Mouse (Mus musculus) lung, embryonic 16.5 days (tissue): ENCODE measurements at regions not wholly inside any gene's neighbourhood (a gene's known extent, or its start where the extent isn't known, plus 50 kb on each side); places are given as distances from the start of the nearest gene placed in this dataset.
A peak's percentile ranks its signal among the peaks of the same experiment; 100 is the strongest.

Experiments used
- ATAC-seq: fragments of 200-750 bp; cut with Nextera tagmentation; 2 replicates; pipeline ENCODE4 v1.8.0; 2017; ENCODE audit warnings: low read depth, mild to moderate bottlenecking, moderate library complexity
- H3K27ac ChIP-seq: fragments of 300-500 bp; sonication (generic); 2 replicates; pipeline ENCODE4 v1.5.1; 2014; ENCODE audit warnings: mild to moderate bottlenecking, control low read depth, low read length
- H3K27me3 ChIP-seq: fragments of 300-500 bp; sonication (generic); 2 replicates; pipeline ENCODE4 v1.6.1; 2014; ENCODE audit warnings: low read depth, low read length, mixed read lengths; ENCODE audit not compliant: control insufficient read depth, insufficient read depth
- H3K36me3 ChIP-seq: fragments of 300-500 bp; sonication (generic); 2 replicates; pipeline ENCODE4 v1.6.1; 2014; ENCODE audit warnings: low read length; ENCODE audit not compliant: control insufficient read depth, insufficient read depth
- H3K4me1 ChIP-seq: fragments of 300-500 bp; sonication (generic); replicated peaks from 2 replicates; pipeline ENCODE4 v1.6.1; 2014; ENCODE audit warnings: low read length, mixed read lengths; ENCODE audit not compliant: control insufficient read depth, insufficient read depth
- H3K4me2 ChIP-seq: fragments of 300-500 bp; sonication (generic); 2 replicates; pipeline ENCODE4 v1.6.1; 2014; ENCODE audit warnings: low read depth, low read length, control low read depth
- H3K4me3 ChIP-seq: fragments of 300-500 bp; sonication (generic); 2 replicates; pipeline ENCODE4 v1.5.1; 2014; ENCODE audit warnings: mild to moderate bottlenecking, low read length, control low read depth
- H3K9ac ChIP-seq: fragments of 300-500 bp; sonication (generic); 2 replicates; pipeline ENCODE4 v1.6.1; 2014; ENCODE audit warnings: low read length, control low read depth
- H3K9me3 ChIP-seq: fragments of 300-500 bp; sonication (generic); 2 replicates; pipeline ENCODE4 v1.6.1; 2016; ENCODE audit warnings: low read length; ENCODE audit not compliant: control insufficient read depth
- WGBS: fragments of 180-500 bp; shearing (Covaris S2); extraction: QIAGEN DNeasy Blood & Tissue Kit; methylation state at CpG from one replicate; pipeline ENCODE4 v1.1.7; 2014; 5-methylcytosine and 5-hydroxymethylcytosine counted together

- Histone ChIP-seq H3K9me3 (peaks cover 2% of the 10 kb centered on the region), H3K4me1 (no peaks in the 10 kb centered on the region; the same call in 1 of the 2 replicates), H3K4me2 (no peak overlapping the region), H3K9ac (no peak overlapping the region), H3K4me3 (no peak overlapping the region), H3K27ac (no peak overlapping the region), H3K36me3 (no peaks in the 10 kb centered on the region), H3K27me3 (no peaks in the 10 kb centered on the region)
- WGBS = 23% methylated on average over 5 of the region's 5 CpGs
- ATAC-seq = peak; percentile 45; the same call in 1 of the 2 replicates
Measured at GRCm38 (mm10) chr2:138123331-138123730, 133.0 kb upstream of the Btbd3 start.

GRCm38 (mm10) chr2:138120868-138121267 lies 135.5 kb upstream of the Btbd3 start:
- no peak for ATAC-seq

GRCm38 (mm10) chr2:138120131-138120530 lies 136.2 kb upstream of the Btbd3 start:
- H3K9me3 ChIP-seq = peaks cover 5% of the 10 kb centered on the region
- no peaks in the 10 kb centered on the region for H3K27me3 ChIP-seq
- 52% methylated on average over 2 of the region's 2 CpGs for WGBS
- no peaks in the 10 kb centered on the region for H3K36me3 ChIP-seq
- no peak overlapping the region for H3K4me3 ChIP-seq
- H3K4me2 ChIP-seq = no peak overlapping the region
- ATAC-seq = 0 out of 2 replicates have a peak, but pooled peaks have one; percentile 38
- no peak overlapping the region for H3K9ac ChIP-seq
- no peak overlapping the region for H3K27ac ChIP-seq
- no peaks in the 10 kb centered on the region; the same call in 1 of the 2 replicates for H3K4me1 ChIP-seq

More at GRCm38 (mm10) chr2:138120868-138121267, 135.5 kb upstream of the Btbd3 start:
- H3K27me3 ChIP-seq = no peaks in the 10 kb centered on the region
- WGBS = 64% methylated on average over 1 of the region's 1 CpGs
- peaks cover 5% of the 10 kb centered on the region for H3K9me3 ChIP-seq
- no peaks in the 10 kb centered on the region for H3K36me3 ChIP-seq
- no peak overlapping the region for H3K9ac ChIP-seq
- H3K27ac ChIP-seq = no peak overlapping the region
- H3K4me1 ChIP-seq = no peaks in the 10 kb centered on the region; the same call in 1 of the 2 replicates
- H3K4me3 ChIP-seq = no peak overlapping the region
- H3K4me2 ChIP-seq = no peak overlapping the region

GRCm38 (mm10) chr2:138099777-138100176 lies 156.6 kb upstream of the Btbd3 start:
- H3K4me1 ChIP-seq = no peaks in the 10 kb centered on the region
- no peaks in the 10 kb centered on the region for H3K9me3 ChIP-seq
- 0 out of 2 replicates have a peak, but pooled peaks have one; percentile 38 for ATAC-seq
- WGBS = 70% methylated on average over 2 of the region's 2 CpGs
- no peak overlapping the region for H3K4me3 ChIP-seq
- H3K27me3 ChIP-seq = no peaks in the 10 kb centered on the region
- H3K36me3 ChIP-seq = no peaks in the 10 kb centered on the region
- H3K4me2 ChIP-seq = no peak overlapping the region
- no peak overlapping the region for H3K9ac ChIP-seq
- no peak overlapping the region for H3K27ac ChIP-seq

- peaks cover 2% of the 10 kb centered on the region; the same call in 1 of the 2 replicates for H3K4me1 ChIP-seq
- no peak overlapping the region for H3K4me3 ChIP-seq
- no peaks in the 10 kb centered on the region for H3K9me3 ChIP-seq
- no peaks in the 10 kb centered on the region for H3K36me3 ChIP-seq
- H3K27me3 ChIP-seq = no peaks in the 10 kb centered on the region
- H3K9ac ChIP-seq = no peak overlapping the region
- peak overlapping the region; percentile 20; the same call in 1 of the 2 replicates for H3K27ac ChIP-seq
- H3K4me2 ChIP-seq = no peak overlapping the region; the same call in 1 of the 2 replicates
- ATAC-seq = no peak
- WGBS = 49% methylated on average over 6 of the region's 6 CpGs
Measured at GRCm38 (mm10) chr2:138085390-138085789, 171.0 kb upstream of the Btbd3 start.

GRCm38 (mm10) chr2:138084564-138085283 lies 171.6 kb upstream of the Btbd3 start:
- ATAC-seq = peak; percentile 59; the same call in 1 of the 2 replicates
- H3K36me3 ChIP-seq = no peaks in the 10 kb centered on the region
- peaks cover 2% of the 10 kb centered on the region; the same call in 1 of the 2 replicates for H3K4me1 ChIP-seq
- no peaks in the 10 kb centered on the region for H3K9me3 ChIP-seq
- no peak overlapping the region for H3K4me3 ChIP-seq
- WGBS = 45% methylated on average over 6 of the region's 6 CpGs
- no peaks in the 10 kb centered on the region for H3K27me3 ChIP-seq
- no peak overlapping the region for H3K9ac ChIP-seq
- no peak overlapping the region; the same call in 1 of the 2 replicates for H3K27ac ChIP-seq
- no peak overlapping the region; the same call in 1 of the 2 replicates for H3K4me2 ChIP-seq

GRCm38 (mm10) chr2:138074020-138074613 lies 182.2 kb upstream of the Btbd3 start:
- Histone ChIP-seq H3K36me3 (no peaks in the 10 kb centered on the region), H3K4me1 (no peaks in the 10 kb centered on the region), H3K9me3 (no peaks in the 10 kb centered on the region), H3K4me3 (no peak overlapping the region), H3K27me3 (no peaks in the 10 kb centered on the region), H3K4me2 (no peak overlapping the region), H3K27ac (no peak overlapping the region), H3K9ac (no peak overlapping the region)
- 87% methylated on average over 6 of the region's 6 CpGs for WGBS
- ATAC-seq = no peak

- no peak overlapping the region for H3K4me3 ChIP-seq
- no peaks in the 10 kb centered on the region for H3K4me1 ChIP-seq
- H3K36me3 ChIP-seq = no peaks in the 10 kb centered on the region
- no peaks in the 10 kb centered on the region for H3K27me3 ChIP-seq
- no peak overlapping the region for H3K9ac ChIP-seq
- WGBS = 41% methylated on average over 6 of the region's 6 CpGs
- no peak for ATAC-seq
- H3K9me3 ChIP-seq = no peaks in the 10 kb centered on the region
- no peak overlapping the region for H3K27ac ChIP-seq
- H3K4me2 ChIP-seq = no peak overlapping the region
Measured at GRCm38 (mm10) chr2:138072165-138072728, 184.1 kb upstream of the Btbd3 start.

GRCm38 (mm10) chr2:138053081-138053480 lies 203.3 kb upstream of the Btbd3 start:
- H3K27ac ChIP-seq = no peak overlapping the region
- 66% methylated on average over 4 of the region's 4 CpGs for WGBS
- ATAC-seq = no peak

More at GRCm38 (mm10) chr2:138053081-138053480, 203.3 kb upstream of the Btbd3 start:
- Histone ChIP-seq H3K36me3 (no peaks in the 10 kb centered on the region), H3K4me1 (no peaks in the 10 kb centered on the region; the same call in 1 of the 2 replicates), H3K9me3 (no peaks in the 10 kb centered on the region), H3K4me3 (no peak overlapping the region), H3K4me2 (no peak overlapping the region), H3K27me3 (no peaks in the 10 kb centered on the region), H3K9ac (no peak overlapping the region)
